Mouse (Mus musculus) heart, adult 2 months (tissue): ENCODE measurements at regions not wholly inside any gene's neighbourhood (a gene's known extent, or its start where the extent isn't known, plus 50 kb on each side); places are given as distances from the start of the nearest gene placed in this dataset.

Experiments
- CTCF ChIP-seq: fragments of 200-600 bp; IDR thresholded peaks from 2 replicates; pipeline ENCODE4 v1.8.1; 2022; ENCODE audit warnings: antibody characterized with exemption, mild to moderate bottlenecking, moderate library complexity
- POLR2A ChIP-seq: fragments of 200-500 bp; IDR thresholded peaks from 2 replicates; pipeline ENCODE4 v1.6.1; 2011; ENCODE audit warnings: mild to moderate bottlenecking, low read depth, low read length, control low read depth; ENCODE audit not compliant: insufficient read depth

DNA sequence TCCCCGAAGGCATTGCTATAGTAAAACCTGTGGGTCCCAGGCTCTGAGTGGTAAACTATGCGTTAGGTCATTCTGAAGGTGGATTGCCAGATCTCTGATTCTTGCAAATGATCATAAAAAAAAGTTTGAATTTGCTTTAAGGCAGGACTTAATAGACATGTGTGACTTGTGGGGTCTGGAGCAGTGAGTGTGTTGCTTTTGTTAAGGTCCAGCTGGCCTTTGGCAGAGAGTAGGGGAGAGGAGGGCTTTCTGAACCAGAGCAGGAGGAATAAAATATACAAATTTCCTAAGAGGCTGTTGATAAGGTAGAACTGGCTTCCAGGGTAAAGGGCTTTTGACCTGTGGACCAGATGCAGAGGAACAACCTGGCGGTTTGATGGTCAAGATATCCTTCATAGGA lies 69.0 kb downstream of the Foxb1 start:
- TF ChIP-seq CTCF (no peak), POLR2A (no peak)
